Mouse (Mus musculus) brain, embryonic 14.5 days (tissue): ENCODE data around the gene Adarb2.

Source experiments
- CTCF ChIP-seq: fragments of 200-500 bp; IDR thresholded peaks from 2 replicates; pipeline ENCODE4 v1.5.1; 2012; ENCODE audit warnings: inconsistent platforms, mild to moderate bottlenecking, moderate library complexity, borderline replicate concordance; ENCODE audit not compliant: insufficient read depth, insufficient read length; ENCODE audit errors: extremely low read depth
- POLR2A ChIP-seq: fragments of 200-500 bp; IDR thresholded peaks from 2 replicates; pipeline ENCODE4 v1.6.1; 2012; ENCODE audit warnings: mild to moderate bottlenecking, inconsistent platforms, borderline replicate concordance; ENCODE audit not compliant: poor library complexity, insufficient read depth, insufficient read length, severe bottlenecking; ENCODE audit errors: extremely low read depth

- TF ChIP-seq POLR2A (no peak), CTCF (no peak)
Observed at GRCm38 (mm10) chr13:8352952-8353351, 150.3 kb downstream of the Adarb2 start.
